In the genomic region with DNA sequence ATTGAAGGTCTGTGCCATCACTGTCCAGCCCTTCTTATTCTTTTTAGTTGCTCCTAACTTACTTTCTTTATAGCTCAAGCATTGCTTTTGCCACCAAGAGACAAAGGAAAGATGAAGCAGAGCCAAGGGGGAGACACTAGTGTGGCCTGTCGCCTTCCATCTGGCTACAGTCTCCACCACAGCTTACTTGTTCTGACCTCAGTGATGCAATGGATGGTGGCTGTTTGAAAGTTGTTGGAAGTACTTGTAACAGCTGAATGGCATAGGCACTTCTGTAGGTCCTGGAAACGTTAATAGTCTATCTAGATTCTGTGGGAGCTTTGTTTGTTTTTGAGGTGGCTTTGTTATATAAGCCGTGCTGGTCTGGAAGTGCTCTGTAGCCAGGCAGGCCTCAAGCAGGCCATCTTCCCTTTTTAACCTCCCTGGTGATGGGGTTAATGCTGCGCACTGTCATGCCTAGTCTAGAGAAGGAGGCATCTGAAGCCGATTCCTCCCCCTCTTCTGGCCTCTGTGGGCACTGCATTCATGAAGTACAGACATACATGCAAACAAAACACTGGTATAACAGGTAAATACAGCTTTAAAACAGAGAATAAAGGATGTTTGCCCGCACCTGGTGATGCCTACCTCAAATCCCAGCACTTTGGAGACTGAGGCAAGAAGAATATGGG, we compare ENCODE assay signal across 31 mouse cellular contexts. TPM values are rescaled to one million over a fixed set of nuclear protein-coding genes. Genes with fewer than 3 reads are reported as not detected.
A peak's percentile ranks its signal among the peaks of the same experiment; 100 is the strongest.
DNase-seq lines count a peak whose midpoint lies in the region; ATAC-seq and TF ChIP-seq lines count a peak whose summit lies in the region.
"Had no signal": no experiment of that assay in that cellular context is flagged by ENCODE, and none has a peak within 500 bp of the region (broad histone marks: within the 10 kb centered on the region; RNA-seq: fewer than 3 reads in every experiment).

No protein-coding gene starts in this region.

- H3K27ac ChIP-seq in midbrain, embryonic 11.5 days (ENCODE audit: low read depth, low read length) = no peak overlapping the region
- no peak overlapping the region for H3K27ac ChIP-seq in midbrain, embryonic 13.5 days
- no peak overlapping the region for H3K27ac ChIP-seq in MEL (ENCODE audit: control insufficient read depth, low read depth, low read length)
- H3K27ac ChIP-seq: embryonic facial prominence, embryonic 15.5 days; forebrain, embryonic 15.5 days; hindbrain, embryonic 10.5 days; hindbrain, embryonic 14.5 days had no signal

- peaks cover 16% of the 10 kb centered on the region for H3K36me3 ChIP-seq in midbrain, embryonic 11.5 days (ENCODE audit: control insufficient read depth, insufficient read depth, low read length)
- H3K36me3 ChIP-seq in midbrain, embryonic 13.5 days = peaks cover 85% of the 10 kb centered on the region
- peaks cover 8 to 27% of the 10 kb centered on the region in 2 experiments for H3K36me3 ChIP-seq in MEL (ENCODE audit: control insufficient read depth in 1 of 2, insufficient read depth in 2 of 2, low read length in 2 of 2)
- H3K36me3 ChIP-seq in splenic B cell, adult 2 months (ENCODE audit: control insufficient read depth, insufficient read depth, low read length, poor library complexity, severe bottlenecking) = peaks cover 10% of the 10 kb centered on the region

- no peak for TF ChIP-seq POLR2A in MEL (IDR thresholded peaks at IDR 0.05; ENCODE audit: control insufficient read depth in 1 of 2, insufficient read depth in 1 of 2, low read depth in 1 of 2, low read length in 2 of 2, poor library complexity in 1 of 2)

- H3K27me3 ChIP-seq in midbrain, embryonic 11.5 days (ENCODE audit: control insufficient read depth, insufficient read depth, low read length) = no peaks in the 10 kb centered on the region
- H3K27me3 ChIP-seq in midbrain, embryonic 13.5 days = no peaks in the 10 kb centered on the region
- H3K27me3 ChIP-seq in MEL (ENCODE audit: control insufficient read depth in 1 of 2, insufficient read depth in 2 of 2, low read length in 2 of 2) = no peaks in the 10 kb centered on the region
- no peaks in the 10 kb centered on the region for H3K27me3 ChIP-seq in splenic B cell, adult 2 months (ENCODE audit: control insufficient read depth, insufficient read depth, low read length, poor library complexity, severe bottlenecking)
- H3K27me3 ChIP-seq: embryonic facial prominence, embryonic 15.5 days; forebrain, embryonic 15.5 days; heart, embryonic 12.5 days had no signal

- no peak for ATAC-seq in midbrain, embryonic 11.5 days (ENCODE audit: low FRiP score)
- no peak for ATAC-seq in midbrain, embryonic 13.5 days
- ATAC-seq: CD4-positive, CD25-positive, alpha-beta regulatory T cell, adult 4 months; forebrain, embryonic 15.5 days had no signal

- H3K9me3 ChIP-seq in midbrain, embryonic 11.5 days (ENCODE audit: control insufficient read depth, low read length) = no peaks in the 10 kb centered on the region
- no peaks in the 10 kb centered on the region for H3K9me3 ChIP-seq in midbrain, embryonic 13.5 days
- no peaks in the 10 kb centered on the region for H3K9me3 ChIP-seq in MEL (replicated peaks; ENCODE audit: insufficient read depth, low read length)
- H3K9me3 ChIP-seq: embryonic facial prominence, embryonic 15.5 days; forebrain, embryonic 15.5 days; G1E; hindbrain, embryonic 10.5 days had no signal

- no peak overlapping the region for H3K4me2 ChIP-seq in midbrain, embryonic 11.5 days
- H3K4me2 ChIP-seq in midbrain, embryonic 13.5 days (replicated peaks) = no peak overlapping the region
- H3K4me2 ChIP-seq: embryonic facial prominence, embryonic 15.5 days; forebrain, embryonic 15.5 days; heart, embryonic 12.5 days; hindbrain, embryonic 14.5 days had no signal

- DNase-seq in midbrain, embryonic 11.5 days (ENCODE audit: low spot score, missing footprints) = peak; percentile 44
- no peak for DNase-seq in MEL (ENCODE audit: low read depth, low spot score)
- peak; percentile 25 for DNase-seq in splenic B cell, adult 2 months (ENCODE audit: low read depth, low spot score)
- DNase-seq in thymus, postnatal 4 days = peak; percentile 68
- no peak for DNase-seq in retina, embryonic 14.5 days (ENCODE audit: low spot score)
- no peak for DNase-seq in left cerebral cortex, adult 8-10 months (ENCODE audit: low spot score in 2 of 2)
- DNase-seq: adrenal gland, postnatal 10 days; B cell, adult 2 months; cerebellum, adult 11 months; cerebellum, adult 8-10 months; cerebellum, postnatal 14 days; embryo, embryonic 11 days; gastrocnemius, postnatal 14 days had no signal

- H3K4me3 ChIP-seq in midbrain, embryonic 11.5 days (ENCODE audit: low read depth, low read length) = no peak overlapping the region
- H3K4me3 ChIP-seq in midbrain, embryonic 13.5 days (replicated peaks) = no peak overlapping the region
- H3K4me3 ChIP-seq in MEL (ENCODE audit: control insufficient read depth in 1 of 2, insufficient read depth in 1 of 2, low read depth in 2 of 2, low read length in 2 of 2) = no peak overlapping the region
- H3K4me3 ChIP-seq: embryonic facial prominence, embryonic 15.5 days; erythroblast, embryonic 14.5 days; forebrain, embryonic 15.5 days; heart, embryonic 12.5 days; hindbrain, embryonic 10.5 days had no signal

- no peak for TF ChIP-seq EP300 in MEL (IDR thresholded peaks at IDR 0.05; ENCODE audit: low read depth in 1 of 2, low read length in 2 of 2)

- no peak for TF ChIP-seq CTCF in MEL (IDR thresholded peaks at IDR 0.05 in 2 of 3, conservative IDR thresholded peaks at IDR 0.05 in 1 of 3; ENCODE audit: control insufficient read depth in 1 of 3, insufficient read depth in 1 of 3, low read depth in 2 of 3, low read length in 3 of 3, poor library complexity in 1 of 3, severe bottlenecking in 1 of 3)

- no peak for TF ChIP-seq RAD21 in MEL (IDR thresholded peaks at IDR 0.05; ENCODE audit: low read depth, low read length)

- H3K9ac ChIP-seq in midbrain, embryonic 11.5 days (ENCODE audit: low read length) = no peak overlapping the region
- no peak overlapping the region for H3K9ac ChIP-seq in midbrain, embryonic 13.5 days (replicated peaks)
- H3K9ac ChIP-seq in MEL (ENCODE audit: control insufficient read depth, low read depth, low read length, poor library complexity, severe bottlenecking) = no peak overlapping the region
- H3K9ac ChIP-seq: embryonic facial prominence, embryonic 15.5 days; forebrain, embryonic 15.5 days; heart, embryonic 12.5 days; hindbrain, embryonic 14.5 days had no signal

- no peaks in the 10 kb centered on the region for H3K79me2 ChIP-seq in MEL (ENCODE audit: control insufficient read depth, insufficient read depth, low read length, poor library complexity)

- WGBS in midbrain, embryonic 11.5 days = 94% methylated on average over 6 of the region's 6 CpGs
- 88% methylated on average over 6 of the region's 6 CpGs for WGBS in midbrain, embryonic 13.5 days

- H3K4me1 ChIP-seq in midbrain, embryonic 11.5 days (ENCODE audit: control insufficient read depth, insufficient read depth, low read length) = no peaks in the 10 kb centered on the region
- no peaks in the 10 kb centered on the region for H3K4me1 ChIP-seq in midbrain, embryonic 13.5 days (replicated peaks)
- peaks cover 2 to 7% of the 10 kb centered on the region in 2 experiments; a peak in 2 of 4 replicates for H3K4me1 ChIP-seq in MEL (ENCODE audit: control insufficient read depth in 1 of 2, insufficient read depth in 2 of 2, low read length in 2 of 2)
- H3K4me1 ChIP-seq: embryonic facial prominence, embryonic 15.5 days; hindbrain, embryonic 10.5 days had no signal

TF ChIP-seq in MEL, 35 proteins besides CTCF, POLR2A, EP300 and RAD21 (continues in another document):
- TF ChIP-seq SMC3 (IDR thresholded peaks at IDR 0.05; ENCODE audit: low read depth, low read length) (0 out of 2 replicates have a peak, but pooled peaks have one; percentile 14), POLR2AphosphoS5 (IDR thresholded peaks at IDR 0.05; ENCODE audit: borderline replicate concordance, low read depth, low read length) (no peak)

RNA-seq across cellular contexts. Expression of gene Desi1, which starts 9.6 kb away (rescaled TPM):
- 33.7 and 37.8 TPM in 2 replicates for polyA plus RNA-seq in midbrain, embryonic 11.5 days (2014; fragmentation: Nextera tagmentation; extraction: Ambion mirVana)
- polyA plus RNA-seq in midbrain, embryonic 13.5 days (2015; fragmentation: Nextera tagmentation; extraction: Ambion mirVana) = 37.5 and 42.7 TPM in 2 replicates
- 22.6 and 26.3 TPM in 2 replicates for total RNA-seq in MEL (2012; rRNA removed)
- polyA plus RNA-seq in MEL (2012; ENCODE audit: insufficient read depth in 1 of 2, insufficient read length in 2 of 2, low read depth in 1 of 2, low replicate concordance in 2 of 2, missing spikeins in 1 of 2) = 100 to 1,000 TPM in 1 of 2 experiments, not detected in 1; 116 TPM
- total RNA-seq in left cerebral cortex, adult 8-10 months (2022) = 100 to 1,000 TPM in 2 of 4 experiments, 10 to 100 TPM in 2; 81.8 to 126 (median 105) TPM

RNA-seq across cellular contexts. Expression of gene Snu13, which starts 23.3 kb away (rescaled TPM):
- 275 and 283 TPM in 2 replicates for polyA plus RNA-seq in midbrain, embryonic 11.5 days (2014; fragmentation: Nextera tagmentation; extraction: Ambion mirVana)
- 222 and 230 TPM in 2 replicates for polyA plus RNA-seq in midbrain, embryonic 13.5 days (2015; fragmentation: Nextera tagmentation; extraction: Ambion mirVana)
- total RNA-seq in MEL (2012; rRNA removed) = 262 and 297 TPM in 2 replicates
- polyA plus RNA-seq in MEL (2012; ENCODE audit: insufficient read depth in 1 of 2, insufficient read length in 2 of 2, low read depth in 1 of 2, low replicate concordance in 2 of 2, missing spikeins in 1 of 2) = 100 to 1,000 TPM; 196 to 375 TPM
- 100 to 1,000 TPM; 103 to 133 (median 117) TPM for total RNA-seq in left cerebral cortex, adult 8-10 months (2022)

RNA-seq across cellular contexts. Expression of gene 4930407I10Rik, which starts 34.9 kb away (rescaled TPM):
- polyA plus RNA-seq in midbrain, embryonic 11.5 days (2014; fragmentation: Nextera tagmentation; extraction: Ambion mirVana) = not detected in 2 replicates
- not detected in 2 replicates for polyA plus RNA-seq in midbrain, embryonic 13.5 days (2015; fragmentation: Nextera tagmentation; extraction: Ambion mirVana)
- not detected in 2 replicates for total RNA-seq in MEL (2012; rRNA removed)
- polyA plus RNA-seq in MEL (2012; ENCODE audit: insufficient read depth in 1 of 2, insufficient read length in 2 of 2, low read depth in 1 of 2, low replicate concordance in 2 of 2, missing spikeins in 1 of 2) = not detected
- not detected for total RNA-seq in left cerebral cortex, adult 8-10 months (2022)
- total RNA-seq: adrenal gland, postnatal 10 days; adrenal gland, postnatal 4 days; common myeloid progenitor, adult 5-6 weeks; gastrocnemius, postnatal 14 days; heart, adult 8-10 months; heart, postnatal 25 days had no signal
- polyA plus RNA-seq: CD4-positive, CD25-positive, alpha-beta regulatory T cell, adult 4 months; embryonic facial prominence, embryonic 11.5 days; embryonic facial prominence, embryonic 15.5 days; erythroblast, embryonic 14.5 days; forebrain, embryonic 11.5 days; forebrain, embryonic 15.5 days; frontal cortex, adult 2 months; G1E; heart, embryonic 12.5 days; heart, embryonic 16.5 days; hindbrain, embryonic 10.5 days; hindbrain, embryonic 14.5 days had no signal

RNA-seq across cellular contexts. Expression of gene Xrcc6, which starts 36.5 kb away (rescaled TPM):
- 58.4 and 62.2 TPM in 2 replicates for polyA plus RNA-seq in midbrain, embryonic 11.5 days (2014; fragmentation: Nextera tagmentation; extraction: Ambion mirVana)
- 42.8 and 46.0 TPM in 2 replicates for polyA plus RNA-seq in midbrain, embryonic 13.5 days (2015; fragmentation: Nextera tagmentation; extraction: Ambion mirVana)
- total RNA-seq in MEL (2012; rRNA removed) = 90.3 and 108 TPM in 2 replicates
- 100 to 1,000 TPM in 1 of 2 experiments, not detected in 1; 108 TPM for polyA plus RNA-seq in MEL (2012; ENCODE audit: insufficient read depth in 1 of 2, insufficient read length in 2 of 2, low read depth in 1 of 2, low replicate concordance in 2 of 2, missing spikeins in 1 of 2)
- total RNA-seq in left cerebral cortex, adult 8-10 months (2022) = 10 to 100 TPM; 21.9 to 28.5 (median 26.0) TPM

RNA-seq across cellular contexts. Expression of gene 1700029P11Rik, which starts 43.8 kb away (rescaled TPM):
- not detected in 2 replicates for polyA plus RNA-seq in midbrain, embryonic 11.5 days (2014; fragmentation: Nextera tagmentation; extraction: Ambion mirVana)
- not detected in 2 replicates for polyA plus RNA-seq in midbrain, embryonic 13.5 days (2015; fragmentation: Nextera tagmentation; extraction: Ambion mirVana)
- total RNA-seq in MEL (2012; rRNA removed) = not detected in 2 replicates
- under 1 TPM in 1 of 2 experiments, not detected in 1; 0.07 TPM for polyA plus RNA-seq in MEL (2012; ENCODE audit: insufficient read depth in 1 of 2, insufficient read length in 2 of 2, low read depth in 1 of 2, low replicate concordance in 2 of 2, missing spikeins in 1 of 2)
- total RNA-seq in left cerebral cortex, adult 8-10 months (2022) = not detected
- total RNA-seq: adrenal gland, postnatal 10 days; adrenal gland, postnatal 4 days; common myeloid progenitor, adult 5-6 weeks; G1E; gastrocnemius, postnatal 14 days; heart, adult 8-10 months; heart, postnatal 25 days had no signal
- polyA plus RNA-seq: brain, embryonic 14.5 days; CD4-positive, CD25-positive, alpha-beta regulatory T cell, adult 4 months; embryonic facial prominence, embryonic 11.5 days; embryonic facial prominence, embryonic 15.5 days; erythroblast, embryonic 14.5 days; forebrain, embryonic 11.5 days; forebrain, embryonic 15.5 days; frontal cortex, adult 2 months; G1E; heart, embryonic 12.5 days; heart, embryonic 16.5 days; hindbrain, embryonic 10.5 days; hindbrain, embryonic 14.5 days had no signal

Comparison
In these comparisons a context has a peak if more than half of its experiments do, and no peak if none do; other contexts are left out.
1. DNase-seq: peak in midbrain, embryonic 11.5 days (single experiment), splenic B cell, adult 2 months (single experiment) and thymus, postnatal 4 days (single experiment); none in MEL (single experiment), retina, embryonic 14.5 days (single experiment) and left cerebral cortex, adult 8-10 months (0 of 2).